Mouse (Mus musculus): Measurements from ENCODE around the gene Cby3. TPM values are rescaled to one million over a fixed set of nuclear protein-coding genes. Genes with fewer than 3 reads are reported as not detected.
"Not testable (repeated sequence)": the region's sequence is repeated elsewhere in the genome, so short reads cannot be mapped to it uniquely, and the experiment has no call there.

Cby3 gene
- not detected for polyA plus RNA-seq (2017; shearing (Covaris generic))

DNA sequence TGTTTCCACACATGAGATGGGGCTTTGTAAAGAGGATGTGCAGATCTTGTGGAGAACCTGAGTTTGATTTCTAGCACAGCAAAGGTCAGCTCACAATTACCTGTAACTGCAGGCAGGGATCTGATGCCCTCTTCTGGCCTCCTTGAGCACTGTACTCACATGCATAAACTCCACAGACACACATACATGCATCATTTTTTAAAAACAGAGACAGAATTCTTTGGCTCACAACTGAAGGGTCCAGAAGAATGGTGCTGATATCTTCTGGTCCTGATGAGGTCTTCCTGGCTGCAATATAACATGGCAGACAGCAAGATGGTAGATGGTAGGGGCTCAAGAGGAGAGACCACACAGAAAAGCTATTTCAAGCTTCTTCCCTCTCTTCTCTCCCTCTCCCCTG, at the start of gene Cby3:
Gene Cby3, plus strand, starts transcription at position 301 of the 400 bp plus-strand sequence.
- ATAC-seq: no peak

GRCm38 (mm10) chr11:50312803-50313202, 41.5 kb upstream of the Cby3 start:
- ATAC-seq: no peak

GRCm38 (mm10) chr11:50319343-50319742, 34.9 kb upstream of the Cby3 start:
- not testable (repeated sequence) for ATAC-seq

DNA sequence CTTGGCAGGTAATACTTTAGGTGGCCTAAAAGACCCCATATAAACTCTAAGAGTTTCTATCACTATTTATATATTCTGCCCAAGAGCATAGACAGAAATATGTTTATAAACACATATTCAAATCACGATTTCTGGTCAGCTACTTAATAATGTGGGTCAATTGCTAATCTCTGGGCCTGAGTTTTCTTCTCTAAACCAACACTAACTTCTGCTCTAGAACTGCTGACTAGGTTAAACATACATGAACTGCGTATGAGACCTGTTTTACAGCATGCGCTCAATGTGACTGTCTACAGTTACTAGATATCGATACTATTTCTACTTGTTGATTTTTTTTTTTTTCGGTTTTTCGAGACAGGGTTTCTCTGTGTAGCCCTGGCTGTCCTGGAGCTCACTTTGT, 33.0 kb upstream of the Cby3 start:
- no peak for ATAC-seq

GRCm38 (mm10) chr11:50322345-50322744, 31.9 kb upstream of the Cby3 start:
- ATAC-seq: no peak

DNA sequence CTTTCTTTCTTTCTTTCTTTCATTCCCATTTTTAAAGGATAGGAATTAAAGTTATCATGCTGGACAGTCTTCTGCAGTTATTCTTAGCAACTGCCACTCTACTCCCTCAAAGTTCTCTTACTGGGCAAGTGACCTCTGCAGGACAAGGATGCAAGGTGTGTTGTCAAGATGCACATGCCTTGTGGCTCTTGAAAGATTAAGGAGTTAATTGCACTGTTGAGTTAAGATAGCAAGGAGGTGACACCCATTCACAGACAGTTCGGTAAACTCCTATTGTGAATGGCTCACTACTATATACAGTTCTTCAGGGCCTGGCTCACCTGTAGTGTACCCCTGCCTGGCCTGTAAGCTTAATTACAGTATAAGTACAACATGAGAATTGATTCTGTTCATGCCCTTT, 30.4 kb upstream of the Cby3 start:
- no peak for ATAC-seq

DNA sequence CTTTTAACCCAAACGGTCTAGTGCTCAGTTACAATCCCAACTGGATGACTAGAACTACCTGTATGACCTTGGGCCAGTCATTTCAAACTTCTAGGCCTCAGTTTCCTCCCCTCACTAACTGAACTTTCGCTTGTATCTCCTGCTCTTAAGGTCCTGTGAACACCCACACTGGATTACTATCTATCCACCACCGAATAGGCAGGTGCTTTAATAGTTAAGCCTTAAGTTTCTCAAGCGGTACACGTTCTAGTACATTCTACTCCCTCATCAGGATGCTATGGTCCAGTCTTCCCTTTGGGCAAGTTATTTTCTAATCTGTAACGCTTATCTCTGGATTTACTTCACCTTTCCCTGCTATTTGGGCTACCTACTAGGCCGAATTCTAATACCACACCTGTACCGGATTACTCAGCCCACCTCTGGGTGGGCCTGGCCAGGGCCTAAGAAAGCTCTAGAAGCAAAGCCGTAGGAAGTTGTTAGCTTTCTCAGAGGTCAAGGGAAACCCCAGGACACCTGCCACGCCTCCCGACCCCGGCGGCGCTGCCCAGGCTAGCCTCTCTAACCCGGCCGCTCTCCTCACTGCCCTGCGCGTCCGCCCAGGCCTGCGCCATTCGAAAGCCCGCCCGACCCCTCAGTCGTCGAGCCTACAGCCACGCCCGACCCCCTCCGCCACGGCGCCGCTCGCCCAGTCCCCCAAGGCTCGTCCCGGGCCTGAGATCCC, 29.4 kb upstream of the Cby3 start:
- ATAC-seq: no peak

- ATAC-seq: peak; percentile 98
Measured at GRCm38 (mm10) chr11:50325496-50326301, 28.6 kb upstream of the Cby3 start, which contains the start of gene Canx. Gene Canx, minus strand, starts transcription at chr11:50325673.

- ATAC-seq: no peak
Measured at GRCm38 (mm10) chr11:50326302-50326966, 27.8 kb upstream of the Cby3 start.

DNA sequence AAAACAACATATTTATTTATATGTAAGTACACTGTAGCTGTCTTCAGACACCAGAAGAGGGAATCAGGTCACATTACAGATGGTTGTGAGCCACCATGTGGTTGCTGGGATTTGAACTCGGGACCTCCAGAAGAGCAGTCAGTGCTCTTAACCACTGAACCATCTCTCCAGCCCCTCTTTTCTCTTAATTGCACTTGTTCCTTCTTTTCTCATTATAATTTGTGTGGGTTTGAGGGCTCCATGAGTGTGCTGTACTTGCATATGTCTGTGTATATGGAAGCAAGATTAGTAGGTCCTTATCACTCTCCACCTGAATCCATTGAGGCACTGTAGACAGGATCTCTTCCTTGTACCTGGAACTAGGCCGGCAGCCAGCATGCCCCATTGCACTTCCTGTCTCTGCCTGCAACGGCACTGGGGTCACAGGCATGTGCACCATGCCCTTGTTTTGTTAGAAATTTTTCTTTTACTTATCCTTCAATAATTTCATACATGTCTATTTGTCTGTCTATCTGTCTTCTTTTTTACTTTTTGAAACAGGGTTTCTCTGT, 26.1 kb upstream of the Cby3 start:
- no peak for ATAC-seq

- ATAC-seq: no peak
Measured at GRCm38 (mm10) chr11:50329378-50329777, 24.9 kb upstream of the Cby3 start.

- no peak for ATAC-seq
Measured at GRCm38 (mm10) chr11:50333181-50333580, 21.1 kb upstream of the Cby3 start.

- no peak for ATAC-seq
Measured at GRCm38 (mm10) chr11:50336126-50336525, 18.1 kb upstream of the Cby3 start.

DNA sequence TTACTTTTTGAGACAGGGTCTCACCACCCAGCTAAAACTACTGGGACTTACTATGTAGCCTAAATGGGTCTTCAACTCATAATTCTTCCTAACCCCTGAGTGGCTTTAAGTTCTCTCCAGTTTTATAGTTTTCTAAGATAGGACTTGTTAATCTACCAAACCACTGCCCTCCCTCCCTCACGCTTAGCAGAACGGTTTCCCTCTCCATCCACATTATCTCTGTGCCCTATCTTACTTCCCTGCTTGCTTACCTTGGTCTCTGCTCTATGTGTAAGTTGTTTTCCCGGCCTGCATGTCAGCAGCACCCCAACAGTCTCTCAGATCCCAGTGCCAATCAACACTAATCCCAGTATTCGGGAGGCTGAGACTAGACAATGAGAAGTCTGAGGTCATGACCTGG, 17.4 kb upstream of the Cby3 start:
- ATAC-seq: no peak

- ATAC-seq: no peak
Measured at GRCm38 (mm10) chr11:50345486-50345885, 8.8 kb upstream of the Cby3 start.

DNA sequence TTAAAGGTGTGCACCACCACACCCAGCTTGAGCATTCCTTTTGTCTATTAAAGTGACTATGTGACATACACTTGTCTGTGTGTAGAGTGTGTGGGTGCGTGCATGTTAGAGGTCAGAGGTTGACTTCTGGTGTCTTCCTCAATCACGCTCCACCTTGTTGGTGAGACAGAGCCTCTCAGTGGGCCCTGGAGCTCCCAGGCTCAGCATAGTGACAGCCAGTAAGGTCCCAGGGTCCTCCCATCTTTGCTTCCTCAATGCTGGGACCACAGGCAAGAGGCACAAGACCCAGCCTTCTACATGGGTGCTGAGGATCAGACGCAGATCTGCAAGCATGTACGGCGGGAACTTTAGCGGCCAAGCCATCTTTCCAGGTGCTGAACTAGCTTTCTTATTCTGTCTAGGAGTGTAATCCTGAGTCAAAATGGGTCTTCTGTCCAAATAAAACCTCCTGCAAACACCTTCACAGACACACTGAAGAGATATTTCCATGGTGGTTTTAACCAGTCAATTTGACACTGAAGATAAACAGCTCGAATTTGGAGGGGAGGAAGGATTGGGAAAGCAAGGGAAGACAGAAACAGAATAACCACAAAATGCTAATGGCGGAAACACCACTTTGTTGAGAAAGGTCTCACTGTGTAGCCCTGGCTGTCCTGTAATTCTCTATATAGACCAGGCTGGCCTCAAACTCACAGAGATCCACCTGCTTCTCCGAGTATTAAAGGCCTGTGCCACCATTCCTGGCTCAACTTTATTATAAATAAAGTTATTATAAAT, 7.8 kb upstream of the Cby3 start:
- ATAC-seq: no peak

DNA sequence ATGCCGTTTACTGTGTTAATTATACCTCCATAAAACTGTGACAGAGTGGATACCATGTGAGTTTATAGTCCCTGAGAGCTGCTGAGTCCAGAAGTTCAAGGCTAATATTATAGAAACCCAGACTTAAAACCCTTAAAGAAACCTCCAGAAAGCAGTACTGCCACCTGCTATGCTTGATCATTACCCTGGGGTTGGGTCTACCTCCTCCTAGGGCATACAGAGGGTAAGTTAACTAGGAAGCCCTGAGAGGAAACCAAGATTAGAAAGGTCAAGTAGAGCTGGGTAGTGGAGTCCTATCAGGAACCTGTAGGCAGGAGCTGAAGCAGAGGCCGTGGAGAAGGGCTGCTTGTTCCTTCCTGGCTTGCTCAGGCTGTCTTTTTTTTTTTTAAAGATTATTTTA, 2.1 kb upstream of the Cby3 start:
- ATAC-seq: no peak

DNA sequence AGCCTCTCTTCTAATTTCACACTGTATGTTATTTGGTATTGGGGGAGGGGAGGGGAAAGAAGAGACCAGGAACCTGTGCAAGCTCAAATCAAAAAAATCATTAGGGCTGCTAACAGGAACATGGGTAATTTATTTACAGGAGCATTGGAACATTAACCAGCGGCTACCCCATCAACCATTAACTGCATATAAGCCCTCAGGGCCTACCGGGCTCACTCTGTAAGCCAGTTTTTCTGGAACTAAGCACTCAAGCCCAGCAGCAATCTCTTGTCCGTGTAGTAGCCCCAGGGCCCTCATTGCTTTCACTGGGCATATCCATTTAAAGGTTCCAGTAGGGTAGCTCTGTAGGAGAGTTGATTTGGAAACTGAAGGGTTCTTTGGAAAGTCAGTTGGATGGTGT, 589 bp downstream of the Cby3 start:
- ATAC-seq: no peak

DNA sequence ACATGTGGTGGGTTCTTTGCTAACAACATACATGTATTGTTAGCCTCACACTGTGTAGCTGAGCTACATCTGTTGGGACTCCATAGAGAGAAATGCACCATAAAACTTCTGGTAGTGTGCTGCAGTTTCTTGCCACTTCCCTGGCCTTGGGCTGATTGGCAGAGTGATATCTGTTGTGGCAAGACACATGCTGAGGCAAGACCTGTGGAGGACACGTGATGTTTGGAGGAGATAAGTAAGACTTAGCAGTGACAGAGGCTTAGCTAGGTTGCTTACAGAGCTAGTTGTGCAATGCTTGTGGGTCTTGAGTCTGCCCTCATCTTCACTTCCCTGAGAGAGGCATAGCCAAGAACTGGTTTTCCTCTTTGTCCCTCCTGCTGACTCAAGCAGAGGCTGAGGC, 1.1 kb downstream of the Cby3 start:
- no peak for ATAC-seq

DNA sequence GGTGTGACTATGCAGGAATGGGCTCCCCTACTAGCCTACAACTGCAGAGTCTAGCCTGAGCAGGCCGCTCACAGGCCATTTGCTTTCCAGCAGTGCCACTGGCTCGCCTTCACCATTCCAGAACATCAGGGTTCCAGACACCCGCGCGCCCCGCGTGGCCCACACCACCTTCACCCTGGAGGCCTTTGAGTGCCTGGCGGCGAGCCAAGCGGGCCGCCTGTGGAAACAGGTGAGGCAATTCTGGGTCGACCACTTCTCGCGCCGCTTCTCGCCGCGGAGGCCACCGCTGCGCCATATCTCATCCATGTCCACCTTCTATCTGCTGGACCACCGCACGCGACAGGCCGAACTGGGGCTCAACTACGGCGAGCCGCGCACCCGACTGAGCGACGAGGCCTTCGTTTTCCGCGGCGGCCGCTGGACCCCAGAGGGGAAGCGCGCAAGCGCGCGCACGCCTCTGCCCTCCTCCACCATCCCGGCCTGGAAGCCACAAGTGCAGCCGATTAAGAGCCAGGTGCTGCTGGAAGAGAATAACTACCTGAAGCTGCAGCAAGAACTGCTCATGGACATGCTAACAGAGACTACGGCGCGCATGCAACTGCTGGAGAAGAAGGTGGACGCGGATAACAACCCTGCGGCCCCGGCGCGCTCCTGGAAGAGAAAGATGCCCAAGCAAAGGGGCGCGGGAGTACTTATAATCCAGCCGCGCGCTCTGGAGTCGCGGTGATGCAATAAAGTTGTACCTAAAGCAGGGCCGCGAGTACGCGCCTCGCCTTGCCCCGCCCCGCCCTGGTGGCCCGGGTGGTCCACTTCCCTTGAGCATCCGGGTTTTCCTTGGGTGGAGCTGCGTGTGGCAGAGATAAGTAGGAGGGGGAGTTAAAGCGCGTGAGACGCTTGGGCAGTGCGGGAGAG, 4.9 kb downstream of the Cby3 start:
- no peak for ATAC-seq

- ATAC-seq: not testable (repeated sequence)
Measured at GRCm38 (mm10) chr11:50361282-50361681, 7.0 kb downstream of the Cby3 start.
